Mouse (Mus musculus) left cerebral cortex, adult 18-20 months (tissue): ENCODE measurements around the gene Ccl19. TPM values are rescaled to one million over a fixed set of nuclear protein-coding genes. Genes with fewer than 3 reads are reported as not detected.
"Not testable (repeated sequence)": the region's sequence is repeated elsewhere in the genome, so short reads cannot be mapped to it uniquely, and the experiment has no call there.

ENCODE experiments used
- DNase-seq, 2 experiments: peaks; one replicate each; pipeline ENCODE4 v3.0.0; 2021 to 2022; ENCODE audit warnings: low spot score in 2 of 2, mixed read lengths in 1 of 2
- long read RNA-seq, 2 experiments: library from polyadenylated mRNA; stranded (forward); transcript quantifications; one replicate each; pipeline ENCODE4 v2.0.0; 2021
- total RNA-seq, 2 experiments: library from RNA; stranded (reverse); gene quantifications; 2 replicates each; pipeline ENCODE4 v1.2.3; 2021

Ccl19 gene
- total RNA-seq, result 1 to 10 TPM; 1.1 to 1.6 TPM
- long read RNA-seq, experiment 1, result 0 reads
- long read RNA-seq, experiment 2, result 0 reads

GRCm38 (mm10) chr4:42756477-42756876 is at the start of gene Ccl19:
Gene Ccl19, minus strand, starts transcription at chr4:42756577.
- DNase-seq, result not testable (repeated sequence)

- not testable (repeated sequence) for DNase-seq
Measured at GRCm38 (mm10) chr4:42773893-42774292, 17.5 kb upstream of the Ccl19 start, which contains the start of gene Ccl21a. Gene Ccl21a, minus strand, starts transcription at chr4:42773993.

- not testable (repeated sequence) for DNase-seq
Measured at GRCm38 (mm10) chr4:42735245-42735644, 21.1 kb downstream of the Ccl19 start, which contains the start of gene 4930578G10Rik. Gene 4930578G10Rik, plus strand, starts transcription at chr4:42735545.

Other genes with a start within 250 kb of the Ccl19 start
- gene Fam205a2, start 228.4 kb downstream of the Ccl19 start, total RNA-seq, result not detected
- not detected for gene Gm10591, start 144.4 kb downstream of the Ccl19 start, total RNA-seq
- gene Gm2564, start 126.9 kb downstream of the Ccl19 start, total RNA-seq, result 10 to 100 TPM; 13.1 to 14.1 TPM
- 1 to 10 TPM; 4.6 to 9.6 TPM for gene Ccl27b, start 101.3 kb downstream of the Ccl19 start, total RNA-seq
- gene Il11ra2, start 94.7 kb downstream of the Ccl19 start, total RNA-seq, result not detected
- 1 to 10 TPM; 1.3 to 2.4 TPM for gene 4930578G10Rik, start 21.0 kb downstream of the Ccl19 start, total RNA-seq
- gene Ccl21a, start 17.4 kb upstream of the Ccl19 start, total RNA-seq, result not detected
- gene Fam205a1, start 97.3 kb upstream of the Ccl19 start, total RNA-seq, result under 1 TPM; 0.12 to 0.19 TPM
- gene Gm12394, start 100.2 kb upstream of the Ccl19 start, total RNA-seq, result 1 to 10 TPM; 1.9 to 2.2 TPM
- 1 to 10 TPM in 1 of 2 experiments, under 1 TPM in 1; 0.44 to 1.4 TPM for gene Fam205c, start 117.7 kb upstream of the Ccl19 start, total RNA-seq
- gene Phf24, start 160.1 kb upstream of the Ccl19 start, total RNA-seq, result 100 to 1,000 TPM; 366 to 369 TPM
- gene Dnajb5, start 193.2 kb upstream of the Ccl19 start, total RNA-seq, result 100 to 1,000 TPM; 262 to 268 TPM
- not detected for gene 1700022I11Rik, start 213.0 kb upstream of the Ccl19 start, total RNA-seq
- 100 to 1,000 TPM; 180 to 185 TPM for gene Vcp, start 243.9 kb upstream of the Ccl19 start, total RNA-seq